Mouse (Mus musculus) splenic B cell, adult 2 months (primary cell): ENCODE measurements around the gene Larp6.

ENCODE experiments used
- DNase-seq: peaks from one replicate; pipeline ENCODE4 v3.0.0-alpha.2; 2011; ENCODE audit warnings: low read depth, low spot score
- H3K27me3 ChIP-seq: 2 replicates; pipeline ENCODE4 v1.6.1; 2012; ENCODE audit warnings: mild to moderate bottlenecking, low read length, moderate library complexity, mixed read lengths; ENCODE audit not compliant: control insufficient read depth, poor library complexity, insufficient read depth, severe bottlenecking
- H3K36me3 ChIP-seq: 2 replicates; pipeline ENCODE4 v1.6.1; 2012; ENCODE audit warnings: mild to moderate bottlenecking, low read length, moderate library complexity, mixed read lengths; ENCODE audit not compliant: control insufficient read depth, poor library complexity, insufficient read depth, severe bottlenecking

Gene Larp6

GRCm38 (mm10) chr9:60759436-60760007, 46.7 kb downstream of the Larp6 start:
- Histone ChIP-seq H3K36me3 (no peaks in the 10 kb centered on the region), H3K27me3 (no peaks in the 10 kb centered on the region)
- DNase-seq = no peak

GRCm38 (mm10) chr9:60765181-60765580, 52.4 kb downstream of the Larp6 start:
- no peak for DNase-seq
- H3K27me3 ChIP-seq = no peaks in the 10 kb centered on the region
- H3K36me3 ChIP-seq = no peaks in the 10 kb centered on the region

- H3K27me3 ChIP-seq = no peaks in the 10 kb centered on the region
- DNase-seq = no peak
- no peaks in the 10 kb centered on the region for H3K36me3 ChIP-seq
These were observed 55.6 kb downstream of the Larp6 start for GRCm38 (mm10) chr9:60768393-60768792.

- no peaks in the 10 kb centered on the region for H3K36me3 ChIP-seq
- DNase-seq = no peak
These were observed 56.9 kb downstream of the Larp6 start for GRCm38 (mm10) chr9:60769711-60770111.

GRCm38 (mm10) chr9:60773713-60774112, 60.9 kb downstream of the Larp6 start:
- DNase-seq = no peak
- no peaks in the 10 kb centered on the region for H3K36me3 ChIP-seq

More at GRCm38 (mm10) chr9:60769711-60770111, 56.9 kb downstream of the Larp6 start:
- H3K27me3 ChIP-seq = no peaks in the 10 kb centered on the region

GRCm38 (mm10) chr9:60776899-60777298, 64.1 kb downstream of the Larp6 start:
- Histone ChIP-seq H3K36me3 (no peaks in the 10 kb centered on the region), H3K27me3 (no peaks in the 10 kb centered on the region)

More at GRCm38 (mm10) chr9:60773713-60774112, 60.9 kb downstream of the Larp6 start:
- no peaks in the 10 kb centered on the region for H3K27me3 ChIP-seq

GRCm38 (mm10) chr9:60782057-60782789, 69.4 kb downstream of the Larp6 start:
- no peak for DNase-seq
- Histone ChIP-seq H3K36me3 (no peaks in the 10 kb centered on the region), H3K27me3 (no peaks in the 10 kb centered on the region)

More at GRCm38 (mm10) chr9:60776899-60777298, 64.1 kb downstream of the Larp6 start:
- no peak for DNase-seq

GRCm38 (mm10) chr9:60785069-60785468, 72.3 kb downstream of the Larp6 start:
- Histone ChIP-seq H3K27me3 (no peaks in the 10 kb centered on the region), H3K36me3 (no peaks in the 10 kb centered on the region)
- DNase-seq = no peak

- DNase-seq = no peak
- Histone ChIP-seq H3K36me3 (no peaks in the 10 kb centered on the region), H3K27me3 (no peaks in the 10 kb centered on the region)
These were observed 74.8 kb downstream of the Larp6 start for GRCm38 (mm10) chr9:60787517-60788110.
